Mouse (Mus musculus) hindbrain, embryonic 16.5 days (tissue): Measurements from ENCODE around the gene Tgm6. TPM values are rescaled to one million over a fixed set of nuclear protein-coding genes. Genes with fewer than 3 reads are reported as not detected.

Experiments used
- ATAC-seq: fragments of 200-750 bp; cut with Nextera tagmentation; 2 replicates; pipeline ENCODE4 v1.8.0; 2017; ENCODE audit warnings: moderate TSS enrichment, moderate library complexity
- H3K27ac ChIP-seq: fragments of 300-500 bp; sonication (generic); 2 replicates; pipeline ENCODE4 v1.5.1; 2014; ENCODE audit warnings: low read depth, mild to moderate bottlenecking, control low read depth, low read length, moderate library complexity
- H3K27me3 ChIP-seq: fragments of 300-500 bp; sonication (generic); replicated peaks from 2 replicates; pipeline ENCODE4 v1.6.1; 2014; ENCODE audit warnings: low read length; ENCODE audit not compliant: control insufficient read depth, insufficient read depth
- H3K36me3 ChIP-seq: fragments of 300-500 bp; sonication (generic); 2 replicates; pipeline ENCODE4 v1.6.1; 2014; ENCODE audit warnings: mild to moderate bottlenecking, low read length, moderate library complexity, mixed read lengths; ENCODE audit not compliant: control insufficient read depth, insufficient read depth
- H3K4me1 ChIP-seq: fragments of 300-500 bp; sonication (generic); 2 replicates; pipeline ENCODE4 v1.6.1; 2014; ENCODE audit warnings: low read depth, low read length; ENCODE audit not compliant: control insufficient read depth, insufficient read depth
- H3K4me2 ChIP-seq: fragments of 300-500 bp; sonication (generic); 2 replicates; pipeline ENCODE4 v1.6.1; 2014; ENCODE audit warnings: mild to moderate bottlenecking, low read length, control low read depth, moderate library complexity
- H3K4me3 ChIP-seq: fragments of 300-500 bp; sonication (generic); 2 replicates; pipeline ENCODE4 v1.5.1; 2014; ENCODE audit warnings: mild to moderate bottlenecking, low read length, control low read depth, moderate library complexity
- H3K9ac ChIP-seq: fragments of 300-500 bp; sonication (generic); 2 replicates; pipeline ENCODE4 v1.6.1; 2014; ENCODE audit warnings: low read depth, mild to moderate bottlenecking, control low read depth, low read length, moderate library complexity
- H3K9me3 ChIP-seq: fragments of 300-500 bp; sonication (generic); 2 replicates; pipeline ENCODE4 v1.6.1; 2014; ENCODE audit warnings: mild to moderate bottlenecking, low read length, moderate library complexity; ENCODE audit not compliant: control insufficient read depth
- WGBS: fragments of 180-500 bp; shearing (Covaris S2); extraction: QIAGEN DNeasy Blood & Tissue Kit; methylation state at CpG from one replicate; pipeline ENCODE4 v1.1.7; 2014; 5-methylcytosine and 5-hydroxymethylcytosine counted together
- polyA plus RNA-seq: library from polyadenylated mRNA; unstranded; fragments of >200 nt; fragmentation: Nextera tagmentation; extraction: Ambion mirVana; gene quantifications from 2 replicates; pipeline ENCODE4 v1.2.1, GENCODE M21; 2015

Tgm6 gene
- 0.10 and 0.11 TPM in 2 replicates for polyA plus RNA-seq

DNA sequence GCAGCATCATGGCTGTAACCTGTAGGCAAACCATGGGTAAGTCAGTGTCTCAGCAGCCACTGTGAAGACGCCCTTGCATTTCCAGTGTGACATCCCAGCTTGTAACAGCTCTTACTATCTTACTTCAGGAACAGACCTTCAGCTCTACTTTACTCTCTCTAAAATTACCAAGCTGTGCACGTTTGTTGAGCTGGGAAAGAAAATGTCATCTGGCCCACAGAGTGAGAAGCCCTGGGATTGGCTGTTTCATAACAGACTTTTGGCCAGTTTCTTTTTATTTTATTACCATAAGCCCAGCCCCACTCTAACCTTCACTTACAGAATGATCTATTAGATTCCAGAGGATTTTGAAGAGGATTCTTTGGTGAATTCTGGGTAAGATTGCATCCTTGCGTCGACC lies at the start of gene Tgm6:
Tgm6 (plus strand) TSS at position 301 of the 400 bp plus-strand sequence.
- no peaks in the 10 kb centered on the region for H3K4me1 ChIP-seq
- H3K4me2 ChIP-seq: no peak within 1 kb of the TSS
- H3K27ac ChIP-seq: no peak within 1 kb of the TSS
- H3K27me3 ChIP-seq: no peaks in the 10 kb centered on the region
- no peak within 1 kb of the TSS for H3K4me3 ChIP-seq
- 72% methylated on average over 4 of the region's 4 CpGs for WGBS
- no peak within 1 kb of the TSS for H3K9ac ChIP-seq
- no peaks in the 10 kb centered on the region for H3K9me3 ChIP-seq
- no peaks in the 10 kb centered on the region for H3K36me3 ChIP-seq
- no peak for ATAC-seq

DNA sequence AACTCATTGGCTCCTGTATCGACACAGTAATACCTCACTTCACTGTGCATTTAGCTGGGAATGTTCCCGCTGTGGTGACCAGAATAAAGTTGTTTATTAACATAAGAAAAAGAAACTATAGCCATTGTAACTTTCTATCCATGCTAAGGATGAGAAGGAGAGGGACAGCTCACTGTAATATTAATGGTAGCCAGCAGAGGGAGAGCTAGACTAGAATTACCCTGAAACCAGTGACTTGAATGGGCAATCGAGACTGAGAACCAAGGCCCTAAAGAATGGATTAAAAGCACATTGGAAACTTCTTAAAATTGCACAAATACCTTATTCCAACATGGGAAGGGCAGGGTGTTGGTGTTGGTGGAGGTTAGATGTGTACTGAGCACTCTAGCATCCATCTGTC lies 44.0 kb upstream of the Tgm6 start:
- H3K27ac ChIP-seq: no peak overlapping the region
- H3K36me3 ChIP-seq: no peaks in the 10 kb centered on the region
- no peak overlapping the region for H3K4me2 ChIP-seq
- H3K9me3 ChIP-seq: no peaks in the 10 kb centered on the region
- H3K4me3 ChIP-seq: no peak overlapping the region
- peak; percentile 60; the same call in 1 of the 2 replicates for ATAC-seq
- 25% methylated on average over 3 of the region's 3 CpGs for WGBS
- no peaks in the 10 kb centered on the region for H3K4me1 ChIP-seq
- H3K9ac ChIP-seq: no peak overlapping the region
- H3K27me3 ChIP-seq: no peaks in the 10 kb centered on the region

- Histone ChIP-seq H3K27me3 (no peaks in the 10 kb centered on the region), H3K9me3 (no peaks in the 10 kb centered on the region), H3K4me3 (no peak overlapping the region), H3K36me3 (no peaks in the 10 kb centered on the region), H3K4me1 (no peaks in the 10 kb centered on the region), H3K27ac (no peak overlapping the region), H3K9ac (no peak overlapping the region), H3K4me2 (no peak overlapping the region)
- ATAC-seq: no peak
- WGBS: 82% methylated on average over 2 of the region's 2 CpGs
Observed at GRCm38 (mm10) chr2:130070396-130070795, 41.8 kb upstream of the Tgm6 start.

GRCm38 (mm10) chr2:130112804-130113203 lies 588 bp downstream of the Tgm6 start:
- Histone ChIP-seq H3K4me2 (no peak overlapping the region), H3K4me1 (no peaks in the 10 kb centered on the region), H3K27ac (no peak overlapping the region), H3K36me3 (no peaks in the 10 kb centered on the region), H3K9me3 (no peaks in the 10 kb centered on the region), H3K4me3 (no peak overlapping the region), H3K27me3 (no peaks in the 10 kb centered on the region), H3K9ac (no peak overlapping the region)
- ATAC-seq: no peak
- 53% methylated on average over 4 of the region's 4 CpGs for WGBS

GRCm38 (mm10) chr2:130113379-130113778 lies 1.2 kb downstream of the Tgm6 start:
- Histone ChIP-seq H3K4me3 (no peak overlapping the region), H3K9ac (no peak overlapping the region), H3K27ac (no peak overlapping the region), H3K9me3 (no peaks in the 10 kb centered on the region), H3K36me3 (no peaks in the 10 kb centered on the region), H3K4me1 (no peaks in the 10 kb centered on the region), H3K27me3 (no peaks in the 10 kb centered on the region), H3K4me2 (no peak overlapping the region)
- ATAC-seq: peak; percentile 37; the same call in 1 of the 2 replicates
- 24% methylated on average over 3 of the region's 3 CpGs for WGBS

DNA sequence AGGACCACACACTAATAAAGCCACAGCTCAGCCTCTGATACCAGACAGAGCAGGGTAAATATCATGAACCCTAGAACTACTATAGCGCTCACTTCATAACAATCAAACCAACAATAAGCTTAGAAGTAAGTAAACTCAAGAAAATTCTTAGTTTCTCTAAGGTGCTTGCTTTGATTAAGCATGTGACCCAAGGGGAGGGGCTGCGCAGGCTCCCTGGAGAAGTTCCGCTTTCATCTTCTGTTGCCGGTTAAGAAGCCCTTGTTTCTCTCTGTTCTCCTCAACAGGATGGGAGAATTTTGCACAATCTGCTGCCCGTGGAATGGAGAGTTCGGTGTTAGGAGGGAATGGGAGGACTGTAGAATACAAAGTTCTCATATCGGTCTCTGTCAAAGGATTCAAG lies 6.4 kb downstream of the Tgm6 start:
- no peaks in the 10 kb centered on the region for H3K27me3 ChIP-seq
- H3K4me1 ChIP-seq: no peaks in the 10 kb centered on the region
- no peak overlapping the region for H3K9ac ChIP-seq
- no peaks in the 10 kb centered on the region for H3K9me3 ChIP-seq
- H3K4me3 ChIP-seq: no peak overlapping the region
- H3K27ac ChIP-seq: no peak overlapping the region
- ATAC-seq: no peak
- WGBS: 79% methylated on average over 7 of the region's 7 CpGs
- H3K36me3 ChIP-seq: no peaks in the 10 kb centered on the region
- H3K4me2 ChIP-seq: no peak overlapping the region

DNA sequence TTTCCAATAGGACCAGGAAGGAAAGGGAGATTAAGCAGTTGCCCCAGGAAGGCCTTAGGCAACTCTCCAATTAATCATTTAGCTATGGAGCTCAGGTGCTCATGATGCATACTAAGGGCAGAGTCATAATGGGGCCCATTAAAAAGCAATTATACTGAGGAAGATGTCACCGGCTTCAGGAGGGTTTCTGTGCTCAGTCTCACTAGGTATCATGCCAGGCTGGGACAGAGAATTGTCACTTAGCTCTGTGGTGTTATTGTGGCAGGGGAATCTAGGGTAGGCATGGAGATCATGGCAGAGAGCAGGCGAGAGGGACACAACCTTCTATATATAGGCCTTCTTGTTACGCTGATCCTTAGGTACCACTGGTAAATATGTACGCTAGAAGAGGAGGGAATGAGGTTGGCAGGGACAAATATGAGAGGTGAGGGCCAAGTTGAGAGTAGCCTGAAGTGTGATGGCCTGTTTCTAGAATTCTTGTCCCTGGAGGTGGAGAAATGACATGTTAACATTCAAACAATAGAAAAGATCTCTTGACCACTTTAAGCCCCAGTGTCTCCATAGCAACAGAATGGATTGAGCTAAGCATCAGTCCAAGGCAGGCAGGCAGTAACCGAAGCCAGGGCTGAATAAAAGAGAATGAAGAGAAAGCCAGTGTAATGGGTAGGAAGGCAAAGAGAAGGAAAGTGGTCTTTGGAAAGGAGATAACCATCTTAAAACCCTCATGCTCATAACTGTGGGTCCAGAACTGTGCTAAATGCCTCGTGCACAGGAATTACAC lies 13.3 kb downstream of the Tgm6 start:
- Histone ChIP-seq H3K4me1 (peaks cover 7% of the 10 kb centered on the region; the same call in 1 of the 2 replicates), H3K27me3 (no peaks in the 10 kb centered on the region; the same call in 1 of the 2 replicates), H3K4me2 (no peak overlapping the region), H3K4me3 (no peak overlapping the region), H3K9me3 (no peaks in the 10 kb centered on the region), H3K27ac (peak overlapping the region; percentile 14; the same call in 1 of the 2 replicates), H3K36me3 (no peaks in the 10 kb centered on the region), H3K9ac (no peak overlapping the region)
- WGBS: 45% methylated on average over 6 of the region's 6 CpGs
- peak; percentile 80 for ATAC-seq

DNA sequence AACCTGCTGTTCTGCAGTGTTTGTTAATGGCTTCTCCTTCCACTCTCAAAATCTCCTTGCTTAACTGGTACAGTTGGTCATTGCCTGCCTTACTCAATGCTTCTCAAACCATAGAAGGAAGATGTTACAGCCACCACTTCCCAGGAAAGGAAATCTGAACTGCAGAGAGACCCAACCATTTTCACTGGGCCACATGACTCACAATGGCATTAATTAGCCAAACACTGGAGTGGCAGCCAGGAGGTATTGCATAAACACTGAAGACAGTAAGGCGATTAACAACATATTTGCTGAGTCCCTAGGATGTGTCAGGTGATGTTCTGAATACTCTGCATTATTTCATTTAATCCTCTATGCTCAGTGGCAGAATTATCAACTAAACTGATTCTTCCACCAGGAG lies 13.9 kb downstream of the Tgm6 start:
- H3K4me1 ChIP-seq: peaks cover 7% of the 10 kb centered on the region; the same call in 1 of the 2 replicates
- 0 out of 2 replicates have a peak, but pooled peaks have one; percentile 4 for ATAC-seq
- H3K9me3 ChIP-seq: no peaks in the 10 kb centered on the region
- H3K27ac ChIP-seq: peak overlapping the region; percentile 9; the same call in 1 of the 2 replicates
- no peak overlapping the region for H3K4me3 ChIP-seq
- no peak overlapping the region for H3K4me2 ChIP-seq
- H3K36me3 ChIP-seq: no peaks in the 10 kb centered on the region
- no peak overlapping the region for H3K9ac ChIP-seq
- 64% methylated on average over 1 of the region's 1 CpGs for WGBS
- no peaks in the 10 kb centered on the region; the same call in 1 of the 2 replicates for H3K27me3 ChIP-seq

DNA sequence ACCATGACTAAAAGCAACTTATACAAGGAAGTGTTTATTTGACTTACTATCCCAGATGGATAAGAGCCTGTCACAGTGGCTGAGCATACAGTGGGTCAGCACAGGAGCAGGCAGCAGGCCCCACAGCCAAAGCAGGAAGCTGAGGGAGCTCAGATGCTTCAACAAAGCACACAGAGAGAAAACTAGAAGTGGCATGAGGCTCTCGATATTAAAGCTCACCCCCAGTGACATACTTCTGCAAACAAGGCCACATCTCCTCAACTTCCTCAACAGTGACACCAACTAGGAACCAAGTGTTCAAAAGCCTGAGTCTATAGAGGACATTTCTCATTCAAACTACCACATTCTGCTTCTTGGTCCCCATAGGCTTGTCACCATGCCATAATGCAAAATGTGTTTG lies 17.5 kb downstream of the Tgm6 start:
- no peaks in the 10 kb centered on the region; the same call in 1 of the 2 replicates for H3K27me3 ChIP-seq
- no peak overlapping the region for H3K4me3 ChIP-seq
- H3K4me1 ChIP-seq: peaks cover 7% of the 10 kb centered on the region; the same call in 1 of the 2 replicates
- ATAC-seq: no peak
- no peak overlapping the region for H3K27ac ChIP-seq
- H3K9ac ChIP-seq: no peak overlapping the region
- no peaks in the 10 kb centered on the region for H3K36me3 ChIP-seq
- no peak overlapping the region for H3K4me2 ChIP-seq
- H3K9me3 ChIP-seq: no peaks in the 10 kb centered on the region
- WGBS: 71% methylated on average over 1 of the region's 1 CpGs
